Mouse (Mus musculus) CH12.LX (cell line): Measurements from ENCODE around the gene Vti1a.

ENCODE experiments used
- CTCF ChIP-seq, 2 experiments: IDR thresholded peaks in 1 of 2; conservative IDR thresholded peaks in 1 of 2; 2 replicates each; pipeline ENCODE4 v1.5.1; 2011 to 2012; ENCODE audit warnings: low read depth in 2 of 2, low read length in 2 of 2, improper control_type of control experiment in 1 of 2, inconsistent platforms in 1 of 2, mild to moderate bottlenecking in 1 of 2, moderate library complexity in 1 of 2
- EP300 ChIP-seq: IDR thresholded peaks from 2 replicates; pipeline ENCODE4 v1.6.1; 2011; ENCODE audit warnings: low read length, improper control_type of control experiment
- ETS1 ChIP-seq: conservative IDR thresholded peaks from 2 replicates; pipeline ENCODE4 v1.6.1; 2012; ENCODE audit warnings: low read depth, mild to moderate bottlenecking, inconsistent platforms, low read length, improper control_type of control experiment, moderate library complexity
- IRF4 ChIP-seq: IDR thresholded peaks from 2 replicates; pipeline ENCODE4 v1.6.1; 2014; ENCODE audit warnings: low read depth, mild to moderate bottlenecking, inconsistent platforms, low read length, improper control_type of control experiment
- MAX ChIP-seq: IDR thresholded peaks from 2 replicates; pipeline ENCODE4 v1.6.1; 2011; ENCODE audit warnings: low read length, improper control_type of control experiment
- MYC ChIP-seq: IDR thresholded peaks from 2 replicates; pipeline ENCODE4 v1.6.1; 2011; ENCODE audit warnings: low read depth, mild to moderate bottlenecking, improper control_type of control experiment, low read length
- NRF1 ChIP-seq: IDR thresholded peaks from 2 replicates; pipeline ENCODE4 v1.6.1; 2014; ENCODE audit warnings: low read depth, mild to moderate bottlenecking, inconsistent platforms, low read length, improper control_type of control experiment, moderate library complexity
- POLR2A ChIP-seq: IDR thresholded peaks from 2 replicates; pipeline ENCODE4 v1.6.1; 2011; ENCODE audit warnings: low read depth, mild to moderate bottlenecking, improper control_type of control experiment, low read length
- SMC3 ChIP-seq: IDR thresholded peaks from 2 replicates; pipeline ENCODE4 v1.6.1; 2011; ENCODE audit warnings: low read depth, low read length, improper control_type of control experiment
- TBP ChIP-seq: conservative IDR thresholded peaks from 2 replicates; pipeline ENCODE4 v1.6.1; 2011; ENCODE audit warnings: low read depth, low read length, improper control_type of control experiment
- USF2 ChIP-seq: conservative IDR thresholded peaks from 2 replicates; pipeline ENCODE4 v1.6.1; 2011; ENCODE audit warnings: low read depth, low read length, improper control_type of control experiment
- ZNF384 ChIP-seq: IDR thresholded peaks from 2 replicates; pipeline ENCODE4 v1.6.1; 2012; ENCODE audit warnings: low read depth, low read length, improper control_type of control experiment, inconsistent platforms

DNA sequence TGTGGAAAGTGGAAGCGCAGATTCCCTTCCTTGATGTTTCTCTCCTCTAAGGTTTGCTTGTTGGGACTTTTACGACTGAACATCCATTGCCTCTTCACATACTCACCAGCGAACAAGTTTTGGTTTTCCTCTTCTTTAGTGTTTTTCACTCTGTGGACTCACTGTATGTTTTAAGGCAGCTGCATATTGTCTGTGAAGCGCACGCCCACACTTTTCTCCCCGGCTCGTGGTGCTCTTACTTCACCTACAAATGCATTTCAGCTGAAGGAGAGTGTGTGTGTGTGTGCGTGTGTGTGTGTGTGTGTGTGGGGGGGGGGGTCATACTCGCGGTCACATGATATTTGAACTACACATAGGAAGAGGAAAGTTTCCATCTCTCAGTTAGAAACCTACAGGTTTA is 21.6 kb downstream of the Vti1a start:
- TF ChIP-seq CTCF (conservative IDR thresholded peaks at IDR 0.05 in 1 of 2, IDR thresholded peaks at IDR 0.05 in 1 of 2; ENCODE audit: low read depth in 2 of 2, low read length in 2 of 2) (no peak), ETS1 (no peak), MYC (no peak), EP300 (no peak), POLR2A (no peak), IRF4 (no peak), ZNF384 (no peak), MAX (no peak), USF2 (no peak), TBP (no peak), NRF1 (no peak), SMC3 (no peak)
